Mouse (Mus musculus): ENCODE results near the gene Eif1ad. TPM values are rescaled to one million over a fixed set of nuclear protein-coding genes. Genes with fewer than 3 reads are reported as not detected.

Gene Eif1ad
- total RNA-seq (2014; rRNA removed) (21.2 and 25.2 TPM in 2 replicates), polyA plus RNA-seq (2015; fragmentation: Nextera tagmentation; extraction: Ambion mirVana) (46.7 and 49.2 TPM in 2 replicates)

DNA sequence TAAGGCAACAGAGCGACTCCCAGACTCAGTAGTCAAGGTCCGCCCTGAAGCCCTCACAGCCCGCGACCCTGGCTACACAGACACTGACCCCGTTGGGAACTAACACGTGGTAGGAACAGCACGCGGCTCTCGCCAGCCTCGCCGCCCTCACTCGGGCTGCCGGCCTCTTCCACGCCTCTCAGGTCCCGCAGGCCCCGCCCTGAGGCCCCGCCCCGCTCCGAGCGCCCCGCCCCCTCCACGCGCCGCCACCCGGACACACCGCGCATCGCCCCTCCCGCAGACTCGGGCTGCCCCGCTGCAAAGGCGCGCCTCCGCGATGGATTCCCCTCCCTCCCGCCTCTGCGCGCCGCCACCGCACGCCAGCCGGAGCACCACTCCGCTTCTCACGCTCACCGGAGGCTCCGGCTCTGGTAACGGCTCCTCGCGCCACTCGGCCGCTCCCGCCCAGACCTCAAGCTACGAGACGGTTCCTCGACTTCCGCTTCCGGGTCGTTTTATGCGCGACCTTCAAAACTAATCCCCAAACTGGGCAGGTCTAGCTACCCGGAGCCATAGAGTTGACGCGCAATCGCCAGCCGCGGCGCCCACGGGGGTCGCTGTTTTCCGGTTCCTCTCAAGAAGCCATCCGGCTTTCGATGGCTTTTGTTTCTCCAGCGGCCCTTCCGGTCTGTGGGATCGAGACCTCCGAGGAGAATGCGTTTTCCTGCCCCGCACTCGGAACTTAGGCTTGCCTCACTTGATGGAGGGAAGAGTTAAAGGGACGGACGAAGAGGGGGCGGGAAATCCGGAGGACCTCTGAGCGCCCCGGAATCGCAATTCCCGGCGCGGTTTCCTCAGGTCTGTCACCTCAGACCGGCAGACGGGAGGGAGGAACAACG is at the start of gene Eif1ad:
Gene Eif1ad (plus strand): TSS at position 567 of the 878 bp plus-strand sequence.
- peak; percentile 96 for ATAC-seq

DNA sequence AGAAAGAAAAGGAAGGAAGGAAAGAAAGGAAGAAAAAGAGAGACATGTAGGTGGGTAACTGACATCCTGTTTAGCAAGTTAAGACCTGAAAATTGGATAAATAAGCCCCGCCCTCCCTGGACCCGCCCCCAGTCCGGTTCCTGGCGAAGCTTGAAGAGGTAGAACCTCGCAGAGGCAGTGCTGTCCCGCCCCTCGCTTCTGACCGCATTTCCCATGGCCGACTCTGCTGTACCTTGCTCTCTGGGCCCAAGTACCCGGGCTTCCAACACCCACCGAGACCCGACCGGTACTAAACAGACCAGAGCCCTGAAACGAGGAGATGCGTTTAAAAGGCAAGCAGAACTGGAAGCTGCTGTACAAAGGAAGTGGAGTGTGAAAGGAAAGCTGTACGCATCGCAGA is 42.7 kb upstream of the Eif1ad start:
- H3K9ac ChIP-seq (replicated peaks; ENCODE audit: low read length): no peak overlapping the region
- ATAC-seq (no peak), DNase-seq (ENCODE audit: low spot score) (no peak)
- no peak for TF ChIP-seq CTCF (IDR thresholded peaks at IDR 0.05; ENCODE audit: low read depth)
- no peak overlapping the region for H3K27ac ChIP-seq
- H3K9me3 ChIP-seq (ENCODE audit: low read length): no peaks in the 10 kb centered on the region
- WGBS: 54% methylated on average over 17 of the region's 17 CpGs
- H3K4me1 ChIP-seq (ENCODE audit: insufficient read depth, low read length): no peaks in the 10 kb centered on the region
- H3K36me3 ChIP-seq (ENCODE audit: insufficient read depth, low read length): no peaks in the 10 kb centered on the region
- no peaks in the 10 kb centered on the region for H3K27me3 ChIP-seq (ENCODE audit: insufficient read depth, low read length)
- H3K4me3 ChIP-seq (ENCODE audit: low read length): no peak overlapping the region
- no peak overlapping the region for H3K4me2 ChIP-seq (ENCODE audit: low read depth, low read length)

More for the DNA sequence above, at the start of gene Eif1ad:
- H3K9me3 ChIP-seq (ENCODE audit: low read length): no peaks in the 10 kb centered on the region
- peaks cover 42% of the 10 kb centered on the region for H3K36me3 ChIP-seq (ENCODE audit: insufficient read depth, low read length)
- peak within 1 kb of the TSS; percentile 92 for H3K27ac ChIP-seq
- peaks cover 14% of the 10 kb centered on the region; the same call in 1 of the 2 replicates for H3K4me1 ChIP-seq (ENCODE audit: insufficient read depth, low read length)
- no peaks in the 10 kb centered on the region for H3K27me3 ChIP-seq (ENCODE audit: insufficient read depth, low read length)
- H3K4me3 ChIP-seq (ENCODE audit: low read length): peak within 1 kb of the TSS; percentile 94
- peak; percentile 37; the same call in 1 of the 2 replicates for TF ChIP-seq CTCF (IDR thresholded peaks at IDR 0.05; ENCODE audit: low read depth)
- WGBS: under 1% methylated on average over 88 of the region's 92 CpGs
- peak; percentile 98 for DNase-seq (ENCODE audit: low spot score)
- H3K4me2 ChIP-seq (ENCODE audit: low read depth, low read length): peak within 1 kb of the TSS; percentile 95
- peak within 1 kb of the TSS; percentile 75 for H3K9ac ChIP-seq (replicated peaks; ENCODE audit: low read length)

DNA sequence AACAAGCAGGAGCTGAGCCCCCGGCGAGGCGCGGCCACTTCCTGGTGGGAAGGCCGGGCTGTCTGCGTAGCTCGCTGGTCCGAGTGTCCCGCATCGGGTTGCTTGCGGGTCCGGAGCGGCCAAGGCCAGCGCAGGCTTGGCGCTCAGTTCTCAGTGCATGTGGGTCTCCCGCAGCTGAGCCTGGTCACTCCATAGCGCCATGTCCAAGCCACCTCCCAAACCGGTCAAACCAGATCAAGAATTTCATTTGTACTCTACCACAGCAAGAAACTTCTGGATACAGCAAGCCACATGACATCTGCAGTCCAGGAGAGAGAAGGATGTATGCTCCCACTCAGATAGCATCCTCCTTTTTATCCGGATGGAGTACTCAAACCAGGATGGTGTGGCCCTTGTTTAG is 38.6 kb upstream of the Eif1ad start:
- Histone ChIP-seq H3K4me2 (ENCODE audit: low read depth, low read length) (no peak overlapping the region), H3K9me3 (ENCODE audit: low read length) (no peaks in the 10 kb centered on the region), H3K4me3 (ENCODE audit: low read length) (no peak overlapping the region), H3K27ac (no peak overlapping the region), H3K27me3 (ENCODE audit: insufficient read depth, low read length) (no peaks in the 10 kb centered on the region), H3K9ac (replicated peaks; ENCODE audit: low read length) (no peak overlapping the region), H3K36me3 (ENCODE audit: insufficient read depth, low read length) (no peaks in the 10 kb centered on the region), H3K4me1 (ENCODE audit: insufficient read depth, low read length) (no peaks in the 10 kb centered on the region)
- no peak for TF ChIP-seq CTCF (IDR thresholded peaks at IDR 0.05; ENCODE audit: low read depth)
- ATAC-seq (no peak), DNase-seq (ENCODE audit: low spot score) (no peak)
- 74% methylated on average over 19 of the region's 19 CpGs for WGBS

DNA sequence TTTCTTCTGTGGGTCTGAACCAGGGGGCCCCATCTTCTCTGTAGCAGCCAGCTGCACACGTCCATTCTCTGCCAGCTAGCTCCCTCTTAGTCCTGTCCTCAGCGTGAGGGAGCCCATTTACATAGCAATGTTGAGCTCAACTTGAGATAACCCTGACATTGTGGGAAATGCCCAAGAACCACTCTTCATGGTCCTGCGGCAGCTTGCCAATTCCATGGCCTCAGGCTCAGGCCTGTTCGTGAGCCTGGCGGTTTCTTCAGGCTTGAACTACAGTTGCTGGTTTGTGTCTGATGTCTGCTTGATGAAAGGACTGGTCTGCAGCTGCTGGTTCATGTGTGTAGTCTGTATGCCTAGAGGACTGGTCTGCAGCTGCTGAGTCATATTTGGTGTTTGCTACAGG is 31.8 kb upstream of the Eif1ad start:
- no peak for DNase-seq (ENCODE audit: low spot score)
- no peak for TF ChIP-seq CTCF (IDR thresholded peaks at IDR 0.05; ENCODE audit: low read depth)
- 77% methylated on average over 5 of the region's 5 CpGs for WGBS

DNA sequence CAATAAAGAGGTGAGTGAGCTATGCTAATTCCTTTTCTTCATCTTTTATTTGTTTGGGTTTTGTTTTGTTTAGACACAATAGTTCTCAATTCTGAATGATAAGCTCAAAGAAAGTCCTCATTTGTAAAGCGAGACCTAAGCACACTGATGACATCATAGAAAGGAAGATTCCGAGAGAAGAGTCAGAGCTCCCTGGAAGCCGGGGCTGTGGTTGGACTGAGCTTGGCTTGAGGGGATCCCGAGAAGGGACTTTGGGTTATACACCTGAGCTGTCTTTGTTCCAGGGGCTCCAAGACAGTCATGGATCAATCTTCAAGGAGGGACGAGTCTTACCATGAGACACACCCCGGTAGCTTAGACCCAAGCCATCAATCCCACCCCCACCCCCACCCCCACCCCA is 31.1 kb upstream of the Eif1ad start, which contains the start of gene Catsper1:
Gene Catsper1 (plus strand): TSS at position 301 of the 400 bp plus-strand sequence.
- Histone ChIP-seq H3K36me3 (ENCODE audit: insufficient read depth, low read length) (no peaks in the 10 kb centered on the region), H3K4me1 (ENCODE audit: insufficient read depth, low read length) (no peaks in the 10 kb centered on the region), H3K9ac (replicated peaks; ENCODE audit: low read length) (no peak within 1 kb of the TSS), H3K4me2 (ENCODE audit: low read depth, low read length) (no peak within 1 kb of the TSS), H3K9me3 (ENCODE audit: low read length) (no peaks in the 10 kb centered on the region), H3K27ac (no peak within 1 kb of the TSS), H3K27me3 (ENCODE audit: insufficient read depth, low read length) (no peaks in the 10 kb centered on the region), H3K4me3 (ENCODE audit: low read length) (no peak within 1 kb of the TSS)
- DNase-seq (ENCODE audit: low spot score): no peak
- no peak for ATAC-seq
- TF ChIP-seq CTCF (IDR thresholded peaks at IDR 0.05; ENCODE audit: low read depth): no peak
- 91% methylated on average over 6 of the region's 6 CpGs for WGBS

More for the DNA sequence above, 31.8 kb upstream of the Eif1ad start:
- Histone ChIP-seq H3K36me3 (ENCODE audit: insufficient read depth, low read length) (no peaks in the 10 kb centered on the region), H3K9ac (replicated peaks; ENCODE audit: low read length) (no peak overlapping the region), H3K27me3 (ENCODE audit: insufficient read depth, low read length) (no peaks in the 10 kb centered on the region), H3K9me3 (ENCODE audit: low read length) (no peaks in the 10 kb centered on the region), H3K4me2 (ENCODE audit: low read depth, low read length) (no peak overlapping the region), H3K4me3 (ENCODE audit: low read length) (no peak overlapping the region), H3K27ac (no peak overlapping the region), H3K4me1 (ENCODE audit: insufficient read depth, low read length) (no peaks in the 10 kb centered on the region)
- no peak for ATAC-seq

DNA sequence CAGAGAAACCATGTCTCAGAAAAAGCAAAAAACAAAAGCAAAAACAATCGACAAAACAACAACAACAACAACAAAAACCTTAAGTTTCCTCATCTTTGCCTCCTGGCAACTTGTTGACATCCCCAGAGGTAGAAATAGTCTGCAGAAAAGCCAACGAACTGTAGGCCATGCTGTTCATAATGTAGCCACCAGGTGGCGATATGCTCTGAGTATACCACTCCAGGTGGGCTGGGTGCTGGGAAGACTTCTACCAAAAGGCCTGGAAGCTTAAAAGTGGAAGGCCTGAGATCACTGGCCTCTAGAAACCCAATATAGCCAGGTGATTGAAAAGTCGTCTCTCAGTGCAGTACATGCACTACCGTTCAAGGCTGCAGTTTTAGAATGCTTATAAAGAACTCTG is 28.6 kb upstream of the Eif1ad start:
- Histone ChIP-seq H3K4me3 (ENCODE audit: low read length) (no peak overlapping the region), H3K36me3 (ENCODE audit: insufficient read depth, low read length) (no peaks in the 10 kb centered on the region), H3K4me2 (ENCODE audit: low read depth, low read length) (no peak overlapping the region), H3K27me3 (ENCODE audit: insufficient read depth, low read length) (no peaks in the 10 kb centered on the region), H3K27ac (no peak overlapping the region), H3K9me3 (ENCODE audit: low read length) (no peaks in the 10 kb centered on the region), H3K9ac (replicated peaks; ENCODE audit: low read length) (no peak overlapping the region), H3K4me1 (ENCODE audit: insufficient read depth, low read length) (no peaks in the 10 kb centered on the region)
- TF ChIP-seq CTCF (IDR thresholded peaks at IDR 0.05; ENCODE audit: low read depth): peak; percentile 87
- WGBS: 23% methylated on average over 5 of the region's 5 CpGs
- DNase-seq (ENCODE audit: low spot score) (peak; percentile 79), ATAC-seq (no peak)

DNA sequence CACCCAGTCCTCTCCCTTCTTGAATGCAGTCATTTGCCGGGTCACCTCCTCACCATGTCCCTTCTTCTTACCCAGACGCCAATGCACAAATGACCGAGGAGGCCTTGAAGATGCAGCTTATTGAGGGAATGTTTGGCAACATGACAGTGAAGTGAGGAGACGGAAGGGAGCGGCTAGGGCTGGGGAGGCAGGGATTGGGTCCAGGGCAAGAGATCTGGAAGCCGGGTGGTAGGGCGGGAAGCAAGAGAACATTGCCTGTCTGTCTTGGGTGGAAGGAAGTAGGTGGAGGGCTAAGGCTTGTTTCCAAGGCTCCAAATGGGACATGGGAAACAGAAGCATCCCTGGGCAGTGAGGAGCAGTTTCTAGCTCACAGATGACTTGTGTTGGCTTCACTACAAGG is 25.2 kb upstream of the Eif1ad start:
- no peak for TF ChIP-seq CTCF (IDR thresholded peaks at IDR 0.05; ENCODE audit: low read depth)

More for the DNA sequence above, 25.2 kb upstream of the Eif1ad start:
- WGBS: 93% methylated on average over 7 of the region's 7 CpGs
- H3K27ac ChIP-seq: no peak overlapping the region
- H3K4me2 ChIP-seq (ENCODE audit: low read depth, low read length): no peak overlapping the region
- no peaks in the 10 kb centered on the region for H3K36me3 ChIP-seq (ENCODE audit: insufficient read depth, low read length)
- H3K4me1 ChIP-seq (ENCODE audit: insufficient read depth, low read length): no peaks in the 10 kb centered on the region
- ATAC-seq (no peak), DNase-seq (ENCODE audit: low spot score) (no peak)
- H3K9ac ChIP-seq (replicated peaks; ENCODE audit: low read length): no peak overlapping the region
- no peaks in the 10 kb centered on the region for H3K9me3 ChIP-seq (ENCODE audit: low read length)
- H3K27me3 ChIP-seq (ENCODE audit: insufficient read depth, low read length): no peaks in the 10 kb centered on the region
- no peak overlapping the region for H3K4me3 ChIP-seq (ENCODE audit: low read length)

All from hindbrain, postnatal 0 days (tissue).